Mouse (Mus musculus) splenic B cell, adult 2 months (primary cell): ENCODE data around the gene Vac14.

Experiments
- DNase-seq: peaks from one replicate; pipeline ENCODE4 v3.0.0-alpha.2; 2011; ENCODE audit warnings: low read depth, low spot score
- H3K27me3 ChIP-seq: 2 replicates; pipeline ENCODE4 v1.6.1; 2012; ENCODE audit warnings: mild to moderate bottlenecking, low read length, moderate library complexity, mixed read lengths; ENCODE audit not compliant: control insufficient read depth, poor library complexity, insufficient read depth, severe bottlenecking
- H3K36me3 ChIP-seq: 2 replicates; pipeline ENCODE4 v1.6.1; 2012; ENCODE audit warnings: mild to moderate bottlenecking, low read length, moderate library complexity, mixed read lengths; ENCODE audit not compliant: control insufficient read depth, poor library complexity, insufficient read depth, severe bottlenecking

The Vac14 gene

DNA sequence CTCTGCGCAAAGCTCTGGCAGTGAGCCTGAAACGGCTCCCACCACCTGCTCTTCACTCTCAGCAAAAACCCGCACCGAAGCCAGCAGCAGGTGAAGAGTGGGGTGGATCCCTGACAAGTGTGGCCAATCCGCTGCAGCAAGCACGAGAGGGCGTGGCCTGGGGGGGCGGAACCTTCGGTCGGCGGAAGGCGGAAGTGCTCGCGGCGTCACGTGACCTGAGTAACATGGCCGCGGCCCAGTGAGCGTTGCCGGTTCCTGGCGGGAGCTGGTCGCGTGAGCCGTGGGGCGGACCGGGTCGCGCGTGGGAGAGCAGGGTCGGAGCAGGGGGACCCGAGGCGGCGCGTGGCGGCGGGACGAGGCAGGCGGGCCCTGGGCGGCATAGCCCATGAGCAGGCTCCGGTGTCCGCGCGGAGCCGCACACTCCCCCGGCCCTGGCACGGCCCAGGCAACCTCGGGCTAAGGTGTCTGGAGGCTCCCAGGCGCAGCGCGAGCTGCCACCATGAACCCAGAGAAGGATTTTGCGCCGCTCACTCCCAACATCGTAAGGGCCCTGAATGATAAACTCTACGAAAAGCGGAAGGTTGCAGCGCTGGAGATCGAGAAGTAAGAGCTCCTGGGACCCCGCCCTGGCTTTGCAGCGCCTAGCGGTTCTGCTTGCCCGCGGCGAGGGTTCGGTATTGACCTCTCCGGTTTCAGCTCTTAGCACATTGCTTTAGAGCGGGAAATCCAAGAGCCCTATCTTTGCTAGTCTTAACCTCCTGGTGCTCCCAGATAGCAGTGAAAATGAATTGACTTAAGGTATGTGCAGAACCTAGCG, at the start of gene Vac14:
Vac14 (plus strand) TSS at position 195 of the 817 bp plus-strand sequence.
- H3K27me3 ChIP-seq: no peaks in the 10 kb centered on the region
- no peaks in the 10 kb centered on the region for H3K36me3 ChIP-seq
- peak; percentile 98 for DNase-seq

GRCm38 (mm10) chr8:110592641-110593040, 25.7 kb upstream of the Vac14 start:
- no peaks in the 10 kb centered on the region for H3K36me3 ChIP-seq
- no peaks in the 10 kb centered on the region for H3K27me3 ChIP-seq
- no peak for DNase-seq

GRCm38 (mm10) chr8:110594164-110594563, 24.2 kb upstream of the Vac14 start:
- DNase-seq: no peak
- H3K36me3 ChIP-seq: no peaks in the 10 kb centered on the region
- H3K27me3 ChIP-seq: no peaks in the 10 kb centered on the region

DNA sequence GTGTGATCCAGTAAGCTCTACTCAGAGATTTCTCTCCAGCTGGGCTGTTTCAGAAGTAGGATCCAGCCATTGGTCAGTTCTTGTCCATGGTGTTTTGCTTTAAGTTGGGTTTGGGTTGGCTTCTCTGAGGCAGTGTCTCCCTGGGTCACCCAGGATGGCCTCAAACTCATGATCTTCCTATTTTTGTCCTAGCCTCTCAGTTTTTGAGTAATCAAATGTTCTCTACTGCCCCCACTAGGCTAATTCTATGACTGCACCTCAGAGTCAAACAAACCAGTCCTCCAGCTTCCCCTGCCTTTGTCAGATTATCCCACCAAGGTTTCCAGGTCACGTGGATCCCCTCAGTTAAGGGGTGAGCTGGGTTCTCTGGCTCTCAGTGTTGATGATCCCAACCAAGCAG, 13.8 kb upstream of the Vac14 start:
- DNase-seq: peak; percentile 51
- Histone ChIP-seq H3K27me3 (no peaks in the 10 kb centered on the region), H3K36me3 (no peaks in the 10 kb centered on the region)

GRCm38 (mm10) chr8:110605401-110606015, 12.9 kb upstream of the Vac14 start:
- H3K36me3 ChIP-seq: no peaks in the 10 kb centered on the region
- DNase-seq: no peak

DNA sequence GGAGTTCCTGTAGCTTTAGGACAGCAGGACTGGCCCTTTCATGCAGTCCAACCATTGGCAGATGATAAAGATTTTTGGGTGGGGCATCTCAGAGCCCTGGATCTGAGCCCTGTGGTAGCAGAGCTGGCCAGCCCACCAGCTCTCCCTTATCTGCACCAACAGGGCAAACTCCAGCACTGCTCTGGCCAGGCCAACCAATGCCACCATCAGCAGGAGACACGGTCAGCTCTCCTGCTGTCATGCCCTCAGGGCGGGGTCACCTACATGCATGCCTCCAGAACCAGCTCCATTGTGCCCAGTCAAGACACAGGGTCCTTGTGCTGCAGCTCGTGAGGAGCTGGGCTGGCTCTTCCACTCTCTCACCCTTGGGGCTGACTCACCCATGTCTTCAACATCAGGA, 2.7 kb upstream of the Vac14 start:
- Histone ChIP-seq H3K27me3 (no peaks in the 10 kb centered on the region), H3K36me3 (no peaks in the 10 kb centered on the region)
- DNase-seq: no peak

More at GRCm38 (mm10) chr8:110605401-110606015, 12.9 kb upstream of the Vac14 start:
- no peaks in the 10 kb centered on the region for H3K27me3 ChIP-seq

GRCm38 (mm10) chr8:110617801-110618358, 505 bp upstream of the Vac14 start:
- Histone ChIP-seq H3K36me3 (no peaks in the 10 kb centered on the region), H3K27me3 (no peaks in the 10 kb centered on the region)
- DNase-seq: no peak

DNA sequence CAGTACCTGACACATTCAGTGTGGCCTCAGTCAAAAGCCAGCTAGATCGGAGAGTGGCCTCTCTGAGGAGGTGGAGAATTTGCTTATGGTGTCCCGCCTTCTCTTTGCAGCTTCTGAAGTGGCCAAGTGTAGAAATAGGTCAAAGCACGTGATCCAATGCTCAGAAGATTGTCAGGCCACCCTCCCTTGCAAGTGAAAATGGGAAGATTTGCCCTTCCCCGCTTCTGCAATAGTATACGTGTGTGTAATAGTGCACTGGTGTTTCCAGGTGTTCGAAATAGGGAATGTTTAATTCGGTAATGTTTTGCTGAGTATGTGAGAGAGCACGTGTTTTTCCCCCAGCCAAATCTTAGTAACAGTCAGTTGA, 806 bp downstream of the Vac14 start:
- no peaks in the 10 kb centered on the region for H3K27me3 ChIP-seq
- peak; percentile 51 for DNase-seq
- no peaks in the 10 kb centered on the region for H3K36me3 ChIP-seq

- H3K36me3 ChIP-seq: no peaks in the 10 kb centered on the region
- H3K27me3 ChIP-seq: no peaks in the 10 kb centered on the region
- peak; percentile 39 for DNase-seq
These were observed 1.5 kb downstream of the Vac14 start for GRCm38 (mm10) chr8:110619919-110620318.

GRCm38 (mm10) chr8:110626431-110626830, 8.0 kb downstream of the Vac14 start:
- H3K27me3 ChIP-seq: no peaks in the 10 kb centered on the region
- no peaks in the 10 kb centered on the region for H3K36me3 ChIP-seq
- DNase-seq: no peak

DNA sequence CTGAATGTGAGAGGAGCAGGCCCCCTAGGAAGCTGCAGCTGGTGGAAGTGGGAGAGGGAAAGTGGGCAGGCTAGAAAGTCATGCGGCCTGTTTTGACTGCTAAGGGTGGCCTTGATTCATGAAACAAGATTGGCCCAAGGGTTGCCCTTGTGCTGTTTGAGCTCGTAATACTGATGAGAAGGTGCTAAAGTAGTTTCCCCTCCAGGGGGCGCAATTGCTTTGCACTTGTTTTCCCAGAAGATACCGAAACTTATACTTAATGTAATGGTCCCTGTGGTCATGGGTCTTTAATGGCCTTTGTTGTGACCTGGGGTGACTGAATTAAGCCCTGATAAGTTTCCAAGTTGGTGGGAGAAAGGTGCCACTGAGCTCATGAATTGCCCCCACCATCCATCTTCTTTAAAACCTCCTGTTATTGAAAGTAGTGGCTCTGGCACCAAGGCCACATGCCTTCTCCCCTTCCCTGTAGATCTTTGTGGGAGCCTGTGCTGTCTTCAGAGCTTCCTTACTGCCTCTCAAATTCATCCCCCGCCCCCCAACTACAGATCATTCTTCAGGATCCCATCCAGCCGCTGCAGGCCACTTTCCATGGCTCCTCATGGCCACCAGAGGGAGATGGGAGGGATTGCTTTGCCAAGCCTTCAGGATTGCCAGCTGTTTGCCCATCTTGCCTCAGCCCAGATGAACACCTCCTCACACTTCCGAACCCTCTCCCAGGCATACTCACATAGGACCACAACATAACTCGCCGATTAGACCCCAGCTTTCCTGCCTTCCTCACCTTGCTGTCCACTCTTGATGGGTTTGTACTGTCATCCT, 11.1 kb downstream of the Vac14 start:
- no peaks in the 10 kb centered on the region for H3K27me3 ChIP-seq
- H3K36me3 ChIP-seq: peaks cover 6% of the 10 kb centered on the region; the same call in 1 of the 2 replicates
- DNase-seq: peak; percentile 59

GRCm38 (mm10) chr8:110630079-110630478, 11.7 kb downstream of the Vac14 start:
- H3K27me3 ChIP-seq: no peaks in the 10 kb centered on the region
- H3K36me3 ChIP-seq: peaks cover 6% of the 10 kb centered on the region
- DNase-seq: no peak

DNA sequence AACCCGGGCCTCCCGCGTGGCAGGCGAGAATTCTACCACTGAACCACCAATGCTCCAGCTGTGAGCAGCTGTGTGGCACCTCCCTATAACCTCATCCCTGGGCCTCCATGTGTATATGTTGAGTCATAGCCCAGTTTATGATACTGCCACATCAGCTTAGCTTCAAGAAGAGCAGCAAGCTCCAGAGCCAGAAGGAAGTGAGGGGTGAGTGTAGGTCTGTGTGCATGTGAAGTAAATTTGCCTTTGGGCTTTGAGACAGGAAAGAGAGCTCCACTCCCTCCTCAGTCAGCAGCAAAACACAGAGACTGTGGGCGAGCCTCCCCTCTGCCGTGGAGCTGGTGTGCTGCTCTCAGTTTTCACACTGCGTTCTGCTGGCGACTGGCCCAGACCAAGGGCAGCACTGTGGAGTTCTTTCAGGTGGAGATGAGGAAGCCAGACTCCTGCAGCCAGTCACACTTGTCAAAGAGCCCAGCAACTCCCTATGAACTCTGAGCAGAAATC, 12.2 kb downstream of the Vac14 start:
- Histone ChIP-seq H3K36me3 (peaks cover 6% of the 10 kb centered on the region), H3K27me3 (no peaks in the 10 kb centered on the region)
- DNase-seq: no peak

DNA sequence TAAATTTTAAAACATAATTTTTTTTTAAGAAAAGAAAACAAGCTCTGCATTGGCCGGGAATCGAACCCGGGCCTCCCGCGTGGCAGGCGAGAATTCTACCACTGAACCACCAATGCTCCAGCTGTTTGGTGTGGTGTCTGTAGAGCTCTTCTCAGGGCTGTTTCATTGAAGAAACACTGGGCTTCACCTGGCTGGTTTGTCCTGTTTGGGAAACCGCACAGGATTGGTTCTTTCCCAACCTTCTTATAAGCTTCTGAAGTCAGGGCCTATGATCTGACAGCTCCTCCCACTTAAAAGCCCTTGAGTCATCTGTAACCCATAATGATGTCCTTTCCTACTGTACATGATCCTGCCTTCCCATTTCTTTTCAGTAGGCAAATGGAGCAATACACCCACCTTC, 12.8 kb downstream of the Vac14 start:
- no peak for DNase-seq
- no peaks in the 10 kb centered on the region for H3K27me3 ChIP-seq
- H3K36me3 ChIP-seq: peaks cover 6% of the 10 kb centered on the region
